In genomic region chr10:84758483-84759431, GRCm38 (mm10) we compare ENCODE assay signal across 9 mouse cellular contexts. TPM values are rescaled to one million over a fixed set of nuclear protein-coding genes. Genes with fewer than 3 reads are reported as not detected.
A peak's percentile ranks its signal among the peaks of the same experiment; 100 is the strongest.
DNase-seq lines count a peak whose midpoint lies in the region; ATAC-seq lines count a peak whose summit lies in the region.
"Had no signal": no experiment of that assay in that cellular context is flagged by ENCODE, and none has a peak within 500 bp of the region (broad histone marks: within the 10 kb centered on the region; RNA-seq: fewer than 3 reads in every experiment).

No protein-coding gene starts in this region.

- DNase-seq in layer of hippocampus, postnatal 10 days (ENCODE audit: low spot score in 2 of 2): peak; percentile 32 to 35
- no peak for DNase-seq in layer of hippocampus, postnatal 25 days (ENCODE audit: extremely low spot score in 1 of 2, low spot score in 1 of 2)
- peak; percentile 62 for DNase-seq in embryo, embryonic 9.5 days (ENCODE audit: extremely low spot score)
- DNase-seq in intestine, embryonic 14.5 days (ENCODE audit: low spot score): peak; percentile 77
- DNase-seq in adrenal gland, postnatal 10 days: no peak
- no peak for DNase-seq in left cerebral cortex, adult 8-10 months (ENCODE audit: low spot score in 2 of 2)

- no peak overlapping the region for H3K27ac ChIP-seq in intestine, embryonic 14.5 days (ENCODE audit: low read depth)
- H3K27ac ChIP-seq in midbrain, embryonic 16.5 days (ENCODE audit: low read length): peak overlapping the region; percentile 32

- WGBS in intestine, embryonic 14.5 days: 3% methylated on average over 51 of the region's 51 CpGs
- 3% methylated on average over 51 of the region's 51 CpGs for WGBS in midbrain, embryonic 16.5 days

- peaks cover 26% of the 10 kb centered on the region for H3K4me1 ChIP-seq in intestine, embryonic 14.5 days (replicated peaks; ENCODE audit: control insufficient read depth, insufficient read depth, low read length)
- peaks cover 49% of the 10 kb centered on the region for H3K4me1 ChIP-seq in midbrain, embryonic 16.5 days (ENCODE audit: control insufficient read depth, insufficient read depth, low read length)

- H3K27me3 ChIP-seq in intestine, embryonic 14.5 days (replicated peaks; ENCODE audit: control insufficient read depth, insufficient read depth, low read length): peaks cover 97% of the 10 kb centered on the region
- H3K27me3 ChIP-seq in midbrain, embryonic 16.5 days (ENCODE audit: control insufficient read depth, insufficient read depth, low read depth, low read length): peaks cover 25% of the 10 kb centered on the region

- H3K9me3 ChIP-seq in intestine, embryonic 14.5 days (ENCODE audit: control insufficient read depth, low read length): no peaks in the 10 kb centered on the region
- no peaks in the 10 kb centered on the region for H3K9me3 ChIP-seq in midbrain, embryonic 16.5 days (replicated peaks; ENCODE audit: control insufficient read depth, low read length, poor library complexity, severe bottlenecking)

- no peaks in the 10 kb centered on the region for H3K36me3 ChIP-seq in intestine, embryonic 14.5 days (ENCODE audit: control insufficient read depth, insufficient read depth, low read length)
- no peaks in the 10 kb centered on the region for H3K36me3 ChIP-seq in midbrain, embryonic 16.5 days (ENCODE audit: control insufficient read depth, insufficient read depth, low read length)

- peak overlapping the region; percentile 0; the same call in 1 of the 2 replicates for H3K4me3 ChIP-seq in intestine, embryonic 14.5 days (ENCODE audit: low read depth, low read length)
- peak overlapping the region; percentile 40 for H3K4me3 ChIP-seq in midbrain, embryonic 16.5 days (ENCODE audit: low read depth, low read length)

- H3K4me2 ChIP-seq in intestine, embryonic 14.5 days (ENCODE audit: low read length): peak overlapping the region; percentile 1; the same call in 1 of the 2 replicates
- H3K4me2 ChIP-seq in midbrain, embryonic 16.5 days (ENCODE audit: low read length): peak overlapping the region; percentile 72

- no peak for ATAC-seq in intestine, embryonic 14.5 days (replicated peaks; ENCODE audit: low FRiP score, low TSS enrichment, low read depth)
- ATAC-seq in midbrain, embryonic 16.5 days: no peak
- ATAC-seq in inflammation-experienced regulatory T-cells, adult 6 months: no peak

- no peak overlapping the region for H3K9ac ChIP-seq in intestine, embryonic 14.5 days (ENCODE audit: low read length)
- peak overlapping the region; percentile 47 for H3K9ac ChIP-seq in midbrain, embryonic 16.5 days (ENCODE audit: low read depth, low read length)

RNA-seq across cellular contexts. Expression of gene Rfx4, which starts 2.9 kb away (rescaled TPM):
- 10 to 100 TPM; 12.0 to 14.2 TPM for total RNA-seq in layer of hippocampus, postnatal 10 days (2021)
- total RNA-seq in layer of hippocampus, postnatal 25 days (2021): 10 to 100 TPM in 1 of 2 experiments, 1 to 10 TPM in 1; 9.3 to 12.6 TPM
- not detected in 2 replicates for polyA plus RNA-seq in intestine, embryonic 14.5 days (2014; fragmentation: Nextera tagmentation; extraction: Ambion mirVana)
- 12.6 and 13.9 TPM in 2 replicates for polyA plus RNA-seq in midbrain, embryonic 16.5 days (2015; fragmentation: Nextera tagmentation; extraction: Ambion mirVana)
- under 1 TPM in 1 of 3 experiments, not detected in 2; 0.18 TPM for polyA plus RNA-seq in inflammation-experienced regulatory T-cells, adult 6 months (2017; shearing (Covaris generic))
- total RNA-seq in adrenal gland, postnatal 10 days (2021): under 1 TPM; 0.39 to 0.51 TPM
- 10 to 100 TPM; 10.6 to 13.1 (median 12.3) TPM for total RNA-seq in left cerebral cortex, adult 8-10 months (2022)
- total RNA-seq: neutrophil, adult 5-6 weeks had no signal

Comparison
In these comparisons a context has a peak if more than half of its experiments do, and no peak if none do; other contexts are left out.
1. DNase-seq: peak in layer of hippocampus, postnatal 10 days (2 of 2), embryo, embryonic 9.5 days (single experiment) and intestine, embryonic 14.5 days (single experiment); none in layer of hippocampus, postnatal 25 days (0 of 2), adrenal gland, postnatal 10 days (single experiment) and left cerebral cortex, adult 8-10 months (0 of 2).
2. RNA of gene Rfx4, which starts 2.9 kb away (total RNA-seq): 12.0 to 14.2 TPM in layer of hippocampus, postnatal 10 days, 9.3 to 12.6 TPM in layer of hippocampus, postnatal 25 days and 10.6 to 13.1 TPM in left cerebral cortex, adult 8-10 months; 0.39 to 0.51 TPM in adrenal gland, postnatal 10 days; every median in the first group is over 4 times any median in the second.